Mouse (Mus musculus) left cerebral cortex, adult 11 months (tissue): ENCODE results near the gene Dok1.

Source experiments
- DNase-seq: peaks from one replicate; pipeline ENCODE4 v3.0.0; 2022; ENCODE audit warnings: low spot score

Gene Dok1

GRCm38 (mm10) chr6:83033249-83034185 lies at the start of gene Dok1, which contains the start of gene Loxl3:
Gene Dok1, minus strand, starts transcription at chr6:83033471.
Gene Loxl3, plus strand, starts transcription at chr6:83034173.
- DNase-seq, result no peak

GRCm38 (mm10) chr6:83080210-83080609 lies 46.9 kb upstream of the Dok1 start:
- DNase-seq, result no peak

GRCm38 (mm10) chr6:83078324-83078858 lies 45.1 kb upstream of the Dok1 start:
- peak; percentile 98 for DNase-seq

GRCm38 (mm10) chr6:83077630-83078323 lies 44.5 kb upstream of the Dok1 start, which contains the start of gene Pcgf1:
Gene Pcgf1, plus strand, starts transcription at chr6:83077869.
- DNase-seq, result no peak

- DNase-seq, result no peak
Observed at GRCm38 (mm10) chr6:83074979-83075378, 41.7 kb upstream of the Dok1 start.

- no peak for DNase-seq
Observed at GRCm38 (mm10) chr6:83071220-83071619, 37.9 kb upstream of the Dok1 start.

GRCm38 (mm10) chr6:83070311-83071219 lies 37.3 kb upstream of the Dok1 start:
- DNase-seq, result no peak

GRCm38 (mm10) chr6:83070247-83070310 lies 36.8 kb upstream of the Dok1 start, which contains the start of gene Tlx2:
Gene Tlx2, minus strand, starts transcription at chr6:83070293.
- DNase-seq, result no peak

GRCm38 (mm10) chr6:83069488-83070246 lies 36.4 kb upstream of the Dok1 start:
- no peak for DNase-seq

- DNase-seq, result no peak
Observed at GRCm38 (mm10) chr6:83068706-83069487, 35.6 kb upstream of the Dok1 start.

GRCm38 (mm10) chr6:83068221-83068620 lies 35.0 kb upstream of the Dok1 start:
- no peak for DNase-seq

GRCm38 (mm10) chr6:83066441-83066840 lies 33.2 kb upstream of the Dok1 start:
- no peak for DNase-seq

GRCm38 (mm10) chr6:83065995-83066394 lies 32.7 kb upstream of the Dok1 start:
- DNase-seq, result no peak

GRCm38 (mm10) chr6:83058725-83059124 lies 25.5 kb upstream of the Dok1 start:
- DNase-seq, result no peak

GRCm38 (mm10) chr6:83057790-83058189 lies 24.5 kb upstream of the Dok1 start, which contains the start of gene Dqx1:
Gene Dqx1, plus strand, starts transcription at chr6:83057844.
- no peak for DNase-seq

GRCm38 (mm10) chr6:83054871-83055431 lies 21.7 kb upstream of the Dok1 start, which contains the start of gene Htra2:
Gene Htra2, minus strand, starts transcription at chr6:83055273.
- DNase-seq, result no peak

GRCm38 (mm10) chr6:83054074-83054851 lies 21.0 kb upstream of the Dok1 start, which contains the start of gene Aup1:
Gene Aup1, plus strand, starts transcription at chr6:83054521.
- peak; percentile 97 for DNase-seq

GRCm38 (mm10) chr6:83053136-83053960 lies 20.1 kb upstream of the Dok1 start:
- DNase-seq, result no peak
